Mouse (Mus musculus) hindbrain, embryonic 14.5 days (tissue): Measurements from ENCODE around the gene Epp13. TPM values are rescaled to one million over a fixed set of nuclear protein-coding genes. Genes with fewer than 3 reads are reported as not detected.
A peak's percentile ranks its signal among the peaks of the same experiment; 100 is the strongest.

Experiments used
- ATAC-seq: fragments of 200-750 bp; cut with Nextera tagmentation; 2 replicates; pipeline ENCODE4 v1.8.0; 2017; ENCODE audit warnings: moderate number of reproducible peaks, mild to moderate bottlenecking, moderate TSS enrichment, moderate library complexity; ENCODE audit not compliant: low FRiP score
- DNase-seq: peaks from one replicate; pipeline ENCODE4 v3.0.0-alpha.2; 2015; ENCODE audit warnings: low spot score
- H3K27ac ChIP-seq: fragments of 300-500 bp; sonication (generic); 2 replicates; pipeline ENCODE4 v1.5.1; 2014; ENCODE audit warnings: mild to moderate bottlenecking, moderate library complexity
- H3K27me3 ChIP-seq: fragments of 300-500 bp; sonication (generic); 2 replicates; pipeline ENCODE4 v1.6.1; 2014; ENCODE audit warnings: mild to moderate bottlenecking, low read length, mixed read lengths; ENCODE audit not compliant: control insufficient read depth, insufficient read depth
- H3K36me3 ChIP-seq: fragments of 300-500 bp; sonication (generic); replicated peaks from 2 replicates; pipeline ENCODE4 v1.6.1; 2014; ENCODE audit not compliant: control insufficient read depth, insufficient read depth
- H3K4me1 ChIP-seq: fragments of 300-500 bp; sonication (generic); replicated peaks from 2 replicates; pipeline ENCODE4 v1.6.1; 2014; ENCODE audit warnings: antibody characterized with exemption, low read length, mixed read lengths; ENCODE audit not compliant: control insufficient read depth, insufficient read depth
- H3K4me2 ChIP-seq: fragments of 300-500 bp; sonication (generic); replicated peaks from 2 replicates; pipeline ENCODE4 v1.6.1; 2014; ENCODE audit warnings: mild to moderate bottlenecking, moderate library complexity
- H3K4me3 ChIP-seq: fragments of 300-500 bp; sonication (generic); replicated peaks from 2 replicates; pipeline ENCODE4 v1.5.1; 2014; ENCODE audit warnings: mild to moderate bottlenecking, low read length
- H3K9ac ChIP-seq: fragments of 300-500 bp; sonication (generic); 2 replicates; pipeline ENCODE4 v1.6.1; 2014
- H3K9me3 ChIP-seq: fragments of 300-500 bp; sonication (generic); 2 replicates; pipeline ENCODE4 v1.6.1; 2016; ENCODE audit warnings: low read length; ENCODE audit not compliant: control insufficient read depth
- WGBS: fragments of 180-500 bp; shearing (Covaris S2); extraction: QIAGEN DNeasy Blood & Tissue Kit; methylation state at CpG from one replicate; pipeline ENCODE4 v1.1.7; 2014; 5-methylcytosine and 5-hydroxymethylcytosine counted together
- polyA plus RNA-seq: library from polyadenylated mRNA; unstranded; fragments of >200 nt; fragmentation: Nextera tagmentation; extraction: Ambion mirVana; gene quantifications from 2 replicates; pipeline ENCODE4 v1.2.1, GENCODE M21; 2014

The Epp13 gene
- polyA plus RNA-seq, 1 experiment from 2014 or later = not detected

DNA sequence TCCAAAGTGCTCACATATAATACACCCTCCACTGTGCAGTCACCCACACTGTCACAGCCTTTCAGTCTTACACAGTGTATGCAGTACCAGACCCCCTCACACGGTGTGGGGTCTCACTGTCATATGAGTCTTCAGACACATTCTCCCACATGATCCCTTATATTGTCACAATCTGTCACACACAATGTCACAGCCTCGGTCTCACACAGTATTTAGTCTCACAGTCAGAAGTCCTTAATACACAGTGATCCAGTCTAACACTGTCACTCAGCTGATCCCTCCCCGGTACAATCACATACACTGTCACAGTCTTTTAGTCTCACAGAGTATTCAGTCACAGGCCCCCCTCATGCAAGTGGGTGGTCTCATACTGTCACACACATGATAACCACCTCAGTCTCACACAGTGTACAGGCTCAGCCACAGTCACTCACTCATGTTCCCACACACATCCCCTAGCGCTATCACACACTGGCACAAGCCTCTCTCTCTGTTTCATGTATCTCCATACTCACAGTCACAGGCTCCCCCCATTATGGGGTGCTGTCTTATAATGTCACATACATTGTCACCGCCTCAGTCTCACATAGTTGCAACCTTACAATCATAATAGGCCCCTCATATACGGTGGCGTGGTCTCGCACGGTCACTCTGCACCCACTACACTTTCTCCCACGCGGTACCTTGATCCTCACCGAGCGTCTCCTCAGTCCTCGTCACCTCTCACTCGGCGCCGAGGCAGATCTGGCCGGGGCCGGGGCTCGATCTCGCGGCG lies 78.1 kb downstream of the Epp13 start:
- Histone ChIP-seq H3K36me3 (peaks cover 30% of the 10 kb centered on the region), H3K27me3 (no peaks in the 10 kb centered on the region), H3K4me1 (peaks cover 9% of the 10 kb centered on the region; the same call in 1 of the 2 replicates), H3K9me3 (no peaks in the 10 kb centered on the region), H3K4me3 (peak overlapping the region; percentile 61), H3K9ac (peak overlapping the region; percentile 88), H3K4me2 (peak overlapping the region; percentile 69), H3K27ac (peak overlapping the region; percentile 90)
- peak; percentile 86 for ATAC-seq
- WGBS = 13% methylated on average over 23 of the region's 23 CpGs
- DNase-seq = peak; percentile 46

DNA sequence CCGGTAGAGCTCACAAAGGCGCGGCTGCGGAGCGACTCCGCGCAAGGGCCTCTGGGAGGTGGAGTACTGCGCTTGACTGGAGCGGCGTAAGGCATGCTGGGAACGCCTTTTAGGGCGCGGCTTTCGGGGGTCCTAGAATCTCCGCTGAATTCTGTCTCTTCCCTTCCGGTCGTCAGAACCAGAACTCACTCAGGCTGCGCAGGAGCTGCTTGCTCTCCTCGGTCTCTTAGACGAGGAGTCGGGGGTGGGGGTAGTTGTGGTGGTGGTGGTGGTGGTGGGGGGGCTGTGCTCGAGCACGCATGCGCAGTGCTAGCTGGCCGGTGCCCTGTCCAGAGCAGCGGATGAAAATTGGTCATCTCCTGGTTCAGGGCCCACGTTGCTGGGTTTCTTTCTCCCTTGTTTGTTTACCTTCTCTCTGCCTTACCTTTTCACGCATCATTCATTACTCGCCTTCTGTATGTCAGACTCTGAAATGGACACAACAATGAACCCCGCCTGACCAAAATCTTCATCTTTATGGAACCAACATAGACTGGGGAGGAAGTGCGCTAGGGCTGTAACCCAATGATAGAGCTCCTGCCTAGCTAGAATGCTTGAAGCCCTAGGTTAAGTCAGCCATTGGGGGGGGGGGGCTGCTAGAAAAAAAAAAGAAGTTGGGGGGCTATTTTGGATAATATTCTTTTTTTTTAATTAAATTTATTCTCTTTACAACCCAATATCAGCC lies 78.9 kb downstream of the Epp13 start, which contains the start of gene Zfp583:
Zfp583 (minus strand) TSS at position 53 of the 724 bp plus-strand sequence.
- WGBS = 6% methylated on average over 31 of the region's 31 CpGs
- peak; percentile 95 for ATAC-seq
- peak; percentile 89 for DNase-seq

More for the DNA sequence above, 78.9 kb downstream of the Epp13 start, which contains the start of gene Zfp583:
- Histone ChIP-seq H3K9me3 (no peaks in the 10 kb centered on the region), H3K9ac (peak within 1 kb of the TSS; percentile 88), H3K36me3 (peaks cover 23% of the 10 kb centered on the region), H3K4me1 (peaks cover 9% of the 10 kb centered on the region; the same call in 1 of the 2 replicates), H3K4me3 (peak within 1 kb of the TSS; percentile 61), H3K4me2 (peak within 1 kb of the TSS; percentile 69), H3K27ac (peak within 1 kb of the TSS; percentile 90), H3K27me3 (no peaks in the 10 kb centered on the region)

Other genes starting within 250 kb of the Epp13 start
- not detected in 2 replicates for gene Vmn1r65, start 241.7 kb upstream of the Epp13 start, polyA plus RNA-seq
- gene Nlrp4c, start 207.5 kb upstream of the Epp13 start, polyA plus RNA-seq = not detected in 2 replicates
- gene Zfp787, start 96.7 kb upstream of the Epp13 start, polyA plus RNA-seq = 14.2 and 14.5 TPM in 2 replicates
- gene Zfp444, start 80.5 kb upstream of the Epp13 start, polyA plus RNA-seq = 74.7 and 80.0 TPM in 2 replicates
- gene Galp, start 55.6 kb upstream of the Epp13 start, polyA plus RNA-seq = not detected in 2 replicates
- not detected in 2 replicates for gene Zscan5b, start 30.4 kb upstream of the Epp13 start, polyA plus RNA-seq
- gene Zfp667, start 33.9 kb downstream of the Epp13 start, polyA plus RNA-seq = 14.4 and 19.1 TPM in 2 replicates
- gene Zfp583, start 78.6 kb downstream of the Epp13 start, polyA plus RNA-seq = 14.4 and 18.2 TPM in 2 replicates
- gene Gm3854, start 91.0 kb downstream of the Epp13 start, polyA plus RNA-seq = 5.9 and 6.5 TPM in 2 replicates
- gene Zfp78, start 110.6 kb downstream of the Epp13 start, polyA plus RNA-seq = 5.7 and 6.6 TPM in 2 replicates
- 15.2 and 16.0 TPM in 2 replicates for gene Zfp28, start 130.6 kb downstream of the Epp13 start, polyA plus RNA-seq
- gene Smim17, start 146.0 kb downstream of the Epp13 start, polyA plus RNA-seq = 8.2 and 8.3 TPM in 2 replicates
- gene Gm20715, start 157.6 kb downstream of the Epp13 start, polyA plus RNA-seq = not detected in 2 replicates
- gene Olfr1344, start 186.0 kb downstream of the Epp13 start, polyA plus RNA-seq = 0.29 and 0.91 TPM in 2 replicates
- not detected in 2 replicates for gene Olfr1336, start 203.5 kb downstream of the Epp13 start, polyA plus RNA-seq
- not detected in 2 replicates for gene Olfr1346, start 214.4 kb downstream of the Epp13 start, polyA plus RNA-seq
- not detected in 2 replicates for gene Olfr5, start 234.2 kb downstream of the Epp13 start, polyA plus RNA-seq
- gene Olfr1347, start 247.0 kb downstream of the Epp13 start, polyA plus RNA-seq = not detected in 2 replicates